Mouse (Mus musculus) hindbrain, postnatal 0 days (tissue): ENCODE measurements at regions not wholly inside any gene's neighbourhood (a gene's known extent, or its start where the extent isn't known, plus 50 kb on each side); places are given as distances from the start of the nearest gene placed in this dataset.

Experiments
- ATAC-seq: fragments of 200-750 bp; cut with Nextera tagmentation; 2 replicates; pipeline ENCODE4 v1.8.0; 2017; ENCODE audit warnings: mild to moderate bottlenecking, moderate TSS enrichment, moderate library complexity
- DNase-seq: peaks from one replicate; pipeline ENCODE4 v3.0.0-alpha.2; 2015; ENCODE audit warnings: low spot score
- H3K27ac ChIP-seq: fragments of 300-500 bp; sonication (generic); 2 replicates; pipeline ENCODE4 v1.5.1; 2014; ENCODE audit warnings: mild to moderate bottlenecking
- H3K27me3 ChIP-seq: fragments of 300-500 bp; sonication (generic); 2 replicates; pipeline ENCODE4 v1.6.1; 2014; ENCODE audit warnings: low read length, mixed read lengths; ENCODE audit not compliant: insufficient read depth
- H3K36me3 ChIP-seq: fragments of 300-500 bp; sonication (generic); 2 replicates; pipeline ENCODE4 v1.6.1; 2014; ENCODE audit warnings: low read length, mixed read lengths; ENCODE audit not compliant: insufficient read depth
- H3K4me1 ChIP-seq: fragments of 300-500 bp; sonication (generic); 2 replicates; pipeline ENCODE4 v1.6.1; 2014; ENCODE audit warnings: antibody characterized with exemption, low read length, mixed read lengths; ENCODE audit not compliant: insufficient read depth
- H3K4me2 ChIP-seq: fragments of 300-500 bp; sonication (generic); 2 replicates; pipeline ENCODE4 v1.6.1; 2014; ENCODE audit warnings: low read depth, mild to moderate bottlenecking, low read length, moderate library complexity, mixed read lengths
- H3K4me3 ChIP-seq: fragments of 300-500 bp; sonication (generic); 2 replicates; pipeline ENCODE4 v1.5.1; 2014; ENCODE audit warnings: low read length
- H3K9ac ChIP-seq: fragments of 300-500 bp; sonication (generic); replicated peaks from 2 replicates; pipeline ENCODE4 v1.6.1; 2014; ENCODE audit warnings: mild to moderate bottlenecking, low read length, moderate library complexity, mixed read lengths
- H3K9me3 ChIP-seq: fragments of 300-500 bp; sonication (generic); 2 replicates; pipeline ENCODE4 v1.6.1; 2016; ENCODE audit warnings: low read length, mixed read lengths
- CTCF ChIP-seq: IDR thresholded peaks from 2 replicates; pipeline ENCODE4 v1.5.1; 2016; ENCODE audit warnings: antibody characterized with exemption, control low read depth, low read depth
- WGBS: fragments of 180-500 bp; shearing (Covaris S2); extraction: QIAGEN DNeasy Blood & Tissue Kit; methylation state at CpG from one replicate; pipeline ENCODE4 v1.1.7; 2014; 5-methylcytosine and 5-hydroxymethylcytosine counted together

DNA sequence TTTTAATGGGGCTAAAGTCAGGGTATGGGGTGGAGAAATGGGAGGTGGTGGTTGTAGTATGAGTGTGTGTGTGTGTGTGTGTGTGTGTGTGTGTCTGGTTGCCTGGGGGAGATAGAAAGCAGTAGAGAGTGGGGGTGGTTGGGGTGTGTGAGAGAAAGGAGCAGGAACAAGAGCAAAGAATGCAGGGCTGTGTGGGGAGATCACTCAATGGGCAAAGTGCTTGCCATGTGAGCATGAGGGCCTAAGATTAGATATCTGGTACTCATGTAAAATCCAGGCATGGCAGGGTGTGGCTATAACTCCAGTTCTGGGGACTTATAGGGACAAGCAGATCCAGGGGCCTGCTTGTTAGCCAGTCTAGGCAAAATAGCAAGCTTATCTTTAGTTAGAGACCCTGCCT, 161.7 kb downstream of the Wdr20rt start:
- Histone ChIP-seq H3K4me3 (no peak overlapping the region), H3K36me3 (no peaks in the 10 kb centered on the region), H3K4me1 (no peaks in the 10 kb centered on the region), H3K9ac (no peak overlapping the region), H3K9me3 (no peaks in the 10 kb centered on the region), H3K27me3 (no peaks in the 10 kb centered on the region), H3K27ac (no peak overlapping the region), H3K4me2 (no peak overlapping the region)
- DNase-seq (no peak), ATAC-seq (no peak)
- TF ChIP-seq CTCF, result no peak

DNA sequence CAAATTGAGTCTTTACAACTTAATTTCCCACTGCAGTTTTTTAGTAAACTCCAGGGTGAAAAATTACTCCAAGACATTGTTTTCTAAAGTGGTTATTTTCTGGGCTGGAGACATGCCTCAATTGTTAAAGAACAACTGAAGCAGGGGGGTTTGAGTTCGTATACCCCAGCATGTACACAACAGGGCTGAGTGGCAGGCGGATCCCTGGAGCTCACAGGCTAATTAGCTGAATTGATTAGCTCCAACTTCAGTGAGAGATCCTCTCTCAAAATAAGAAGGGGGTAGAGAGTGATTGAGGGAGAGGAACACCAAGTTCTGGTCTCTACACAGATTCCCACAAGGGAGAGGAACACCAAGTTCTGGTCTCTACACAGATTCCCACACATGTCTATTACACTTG, 164.2 kb downstream of the Wdr20rt start:
- no peak for ATAC-seq
- Histone ChIP-seq H3K9ac (no peak overlapping the region), H3K4me1 (no peaks in the 10 kb centered on the region), H3K36me3 (no peaks in the 10 kb centered on the region), H3K27me3 (no peaks in the 10 kb centered on the region), H3K4me3 (no peak overlapping the region), H3K9me3 (no peaks in the 10 kb centered on the region), H3K4me2 (no peak overlapping the region), H3K27ac (no peak overlapping the region)
- no peak for TF ChIP-seq CTCF
- 24% methylated on average over 2 of the region's 2 CpGs for WGBS
- no peak for DNase-seq

DNA sequence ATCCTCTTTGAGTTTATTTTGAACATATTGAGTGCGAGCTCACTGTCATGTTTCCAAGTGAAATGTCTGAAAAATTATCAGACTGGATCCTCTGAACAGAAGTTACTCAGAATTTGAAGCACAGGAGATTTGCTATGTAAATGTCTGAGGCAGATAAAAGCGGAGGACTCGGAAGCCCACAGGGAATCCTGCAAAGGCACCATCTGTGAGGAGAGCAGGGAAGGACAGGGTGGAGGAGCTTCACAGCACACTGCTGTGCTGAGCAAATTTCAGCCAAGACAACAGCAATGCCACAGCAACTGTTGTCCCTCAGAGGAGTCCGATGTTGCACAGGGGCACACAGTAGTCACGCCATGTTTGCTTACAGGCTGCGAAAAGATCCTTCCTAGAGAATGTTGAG, 165.0 kb downstream of the Wdr20rt start:
- Histone ChIP-seq H3K9ac (no peak overlapping the region), H3K27ac (no peak overlapping the region), H3K4me1 (no peaks in the 10 kb centered on the region), H3K9me3 (no peaks in the 10 kb centered on the region), H3K4me3 (no peak overlapping the region), H3K4me2 (no peak overlapping the region), H3K36me3 (no peaks in the 10 kb centered on the region), H3K27me3 (no peaks in the 10 kb centered on the region)
- TF ChIP-seq CTCF, result no peak
- WGBS, result 67% methylated on average over 6 of the region's 6 CpGs
- ATAC-seq (no peak), DNase-seq (no peak)

DNA sequence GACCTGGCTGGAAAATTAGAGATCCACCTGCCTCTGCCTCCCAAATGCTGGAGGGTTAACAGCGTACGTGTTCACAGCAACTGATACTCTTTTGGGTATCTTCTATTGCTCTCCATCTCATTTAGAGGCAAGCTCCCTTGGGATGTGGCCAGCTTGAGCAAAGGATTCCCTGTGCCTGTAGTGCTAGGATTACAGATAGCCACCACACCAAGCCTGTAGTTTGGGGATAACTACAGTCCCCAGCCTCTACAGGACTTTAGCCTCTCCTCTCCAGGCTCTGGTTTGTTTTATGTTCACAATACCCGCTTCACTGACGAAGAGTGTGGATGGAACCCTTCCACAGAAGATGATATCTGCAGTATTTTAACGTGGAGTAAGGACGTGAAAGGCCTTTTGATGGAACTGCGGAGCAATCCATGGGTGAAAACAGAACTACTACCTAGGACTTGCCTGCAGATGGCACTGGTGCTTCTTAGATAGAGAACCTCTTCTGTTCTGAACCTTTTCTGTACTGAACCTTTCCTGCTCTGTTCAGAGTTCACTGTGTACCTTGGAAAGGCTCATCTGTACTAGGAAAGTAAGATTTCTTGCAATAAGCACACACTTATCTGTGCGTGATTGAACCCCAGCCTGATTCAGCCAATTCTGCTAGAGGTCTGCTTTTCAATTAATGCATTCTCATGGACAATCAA, 176.6 kb downstream of the Wdr20rt start:
- ATAC-seq, result peak; percentile 93
- H3K27me3 ChIP-seq, result no peaks in the 10 kb centered on the region
- TF ChIP-seq CTCF, result peak; percentile 86
- no peak overlapping the region for H3K4me3 ChIP-seq
- 44% methylated on average over 8 of the region's 8 CpGs for WGBS
- H3K27ac ChIP-seq, result no peak overlapping the region
- no peaks in the 10 kb centered on the region for H3K9me3 ChIP-seq
- DNase-seq, result peak; percentile 85
- no peaks in the 10 kb centered on the region for H3K4me1 ChIP-seq
- H3K36me3 ChIP-seq, result no peaks in the 10 kb centered on the region
- no peak overlapping the region for H3K4me2 ChIP-seq
- H3K9ac ChIP-seq, result no peak overlapping the region

DNA sequence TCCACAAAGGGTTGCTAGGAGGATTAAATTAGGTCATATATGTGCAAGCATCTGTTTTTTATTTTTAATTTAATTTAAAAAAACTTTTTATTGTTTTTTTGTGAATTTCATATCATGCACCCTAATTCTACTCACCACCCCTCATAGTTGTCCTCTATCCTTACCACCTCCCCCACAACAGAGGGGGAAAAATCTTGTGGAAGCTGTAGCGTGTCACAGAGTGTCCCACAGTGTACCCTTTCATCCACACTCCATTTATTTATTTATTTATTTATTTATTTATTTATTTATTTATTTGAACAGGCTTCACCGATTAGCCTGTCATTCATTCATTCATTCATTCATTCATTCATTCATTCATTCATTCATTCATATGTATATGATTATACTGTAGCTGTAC, 177.8 kb downstream of the Wdr20rt start:
- Histone ChIP-seq H3K27me3 (no peaks in the 10 kb centered on the region), H3K27ac (no peak overlapping the region), H3K36me3 (no peaks in the 10 kb centered on the region), H3K4me1 (no peaks in the 10 kb centered on the region), H3K4me3 (no peak overlapping the region), H3K4me2 (no peak overlapping the region), H3K9ac (no peak overlapping the region), H3K9me3 (no peaks in the 10 kb centered on the region)
- DNase-seq (no peak), ATAC-seq (no peak)
- 92% methylated on average over 2 of the region's 2 CpGs for WGBS
- no peak for TF ChIP-seq CTCF

DNA sequence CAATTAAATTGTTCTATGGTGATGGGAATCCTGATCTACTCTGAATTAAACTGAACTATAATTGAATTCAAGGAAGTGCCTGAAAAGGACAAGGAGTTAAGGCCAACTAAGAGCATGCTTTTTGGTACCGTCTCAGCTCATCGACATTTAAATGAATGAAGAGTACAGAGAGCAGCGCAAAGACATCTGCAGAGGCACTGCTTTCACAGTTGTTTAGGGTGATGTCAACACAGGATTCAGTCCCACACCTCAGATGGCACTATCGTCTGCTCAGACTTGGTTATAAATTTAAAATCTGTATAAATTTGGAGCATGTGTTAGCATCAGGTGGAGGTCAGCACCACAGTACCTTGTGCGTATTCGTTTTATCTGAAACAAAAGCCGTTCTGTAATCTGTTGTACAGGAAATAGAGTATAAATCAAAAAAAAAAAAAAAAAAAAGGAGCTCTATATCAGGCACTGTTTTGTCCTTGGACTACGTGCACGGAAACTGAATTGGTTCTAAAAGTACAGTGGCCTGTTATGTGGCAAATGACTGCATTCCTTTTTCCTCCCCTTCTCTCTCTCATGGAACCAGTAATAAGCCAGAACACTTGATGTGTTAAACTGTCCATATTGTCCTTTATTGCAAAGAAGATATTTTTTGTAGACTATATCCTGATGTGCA, 187.8 kb downstream of the Wdr20rt start:
- 66% methylated on average over 9 of the region's 9 CpGs for WGBS
- Histone ChIP-seq H3K4me2 (no peak overlapping the region), H3K27ac (peak overlapping the region; percentile 29), H3K4me1 (no peaks in the 10 kb centered on the region), H3K36me3 (no peaks in the 10 kb centered on the region), H3K9me3 (no peaks in the 10 kb centered on the region), H3K9ac (no peak overlapping the region), H3K4me3 (no peak overlapping the region), H3K27me3 (no peaks in the 10 kb centered on the region)
- TF ChIP-seq CTCF, result no peak
- DNase-seq (peak; percentile 42), ATAC-seq (peak; percentile 62; the same call in 1 of the 2 replicates)

DNA sequence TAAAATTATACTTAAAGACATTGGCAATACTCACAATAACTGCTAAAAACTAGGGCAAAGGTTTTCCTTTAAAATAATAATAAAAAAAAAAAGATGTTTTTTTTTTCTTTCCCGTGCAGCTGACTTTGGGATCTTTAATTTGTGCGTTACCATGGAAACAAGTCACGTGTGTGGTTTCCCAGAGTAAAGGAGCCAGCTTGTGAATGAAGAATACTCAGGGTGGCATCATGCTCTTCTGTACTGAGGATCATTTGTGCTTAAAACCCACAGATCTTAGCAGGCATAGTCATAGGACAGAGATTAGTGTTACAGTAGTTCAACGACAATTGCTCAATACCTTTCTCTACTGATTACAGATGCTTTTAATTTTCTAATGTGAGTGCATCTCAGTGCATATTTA, 189.1 kb downstream of the Wdr20rt start:
- peak; percentile 81 for ATAC-seq
- no peaks in the 10 kb centered on the region for H3K4me1 ChIP-seq
- no peaks in the 10 kb centered on the region for H3K9me3 ChIP-seq
- H3K9ac ChIP-seq, result no peak overlapping the region
- H3K27me3 ChIP-seq, result no peaks in the 10 kb centered on the region
- TF ChIP-seq CTCF, result 0 out of 2 replicates have a peak, but pooled peaks have one; percentile 8
- 32% methylated on average over 4 of the region's 4 CpGs for WGBS
- H3K27ac ChIP-seq, result 0 out of 2 replicates have a peak overlapping the region, but pooled peaks have one; percentile 29
- H3K36me3 ChIP-seq, result no peaks in the 10 kb centered on the region
- H3K4me3 ChIP-seq, result no peak overlapping the region
- no peak overlapping the region for H3K4me2 ChIP-seq
- peak; percentile 85 for DNase-seq
